Mouse (Mus musculus): Measurements from ENCODE around the gene Dync1li2. TPM values are rescaled to one million over a fixed set of nuclear protein-coding genes. Genes with fewer than 3 reads are reported as not detected.

Gene Dync1li2
- total RNA-seq, 2 experiments from 2014 or later: 272 to 275 TPM

- no peak overlapping the region for H3K4me3 ChIP-seq
- no peak overlapping the region for H3K27ac ChIP-seq
- DNase-seq (ENCODE audit: low spot score in 2 of 2): no peak
- TF ChIP-seq CTCF (conservative IDR thresholded peaks at IDR 0.05): no peak
Measured at GRCm38 (mm10) chr8:104371121-104371520, 71.7 kb downstream of the Dync1li2 start.

- H3K27ac ChIP-seq: no peak overlapping the region
- TF ChIP-seq CTCF (conservative IDR thresholded peaks at IDR 0.05): no peak
Measured at GRCm38 (mm10) chr8:104370071-104370470, 72.8 kb downstream of the Dync1li2 start.

GRCm38 (mm10) chr8:104369591-104369990 lies 73.3 kb downstream of the Dync1li2 start:
- TF ChIP-seq CTCF (conservative IDR thresholded peaks at IDR 0.05): no peak
- 0 out of 2 replicates have a peak overlapping the region, but pooled peaks have one; percentile 32 for H3K27ac ChIP-seq
- H3K4me3 ChIP-seq: no peak overlapping the region; the same call in 1 of the 2 replicates
- DNase-seq (ENCODE audit: low spot score in 2 of 2): no peak

More at GRCm38 (mm10) chr8:104370071-104370470, 72.8 kb downstream of the Dync1li2 start:
- no peak for DNase-seq (ENCODE audit: low spot score in 2 of 2)
- H3K4me3 ChIP-seq: no peak overlapping the region; the same call in 1 of the 2 replicates

Other genes with a start within 250 kb of the Dync1li2 start
- 10 to 100 TPM; 36.9 to 37.6 TPM for gene Tk2, start 194.5 kb downstream of the Dync1li2 start, total RNA-seq (2021)
- 1 to 10 TPM; 8.0 to 8.7 TPM for gene Cklf, start 192.2 kb downstream of the Dync1li2 start, total RNA-seq (2021)
- not detected for gene Cmtm2a, start 149.9 kb downstream of the Dync1li2 start, total RNA-seq (2021)
- not detected for gene Gm45711, start 133.0 kb downstream of the Dync1li2 start, total RNA-seq (2021)
- not detected for gene Cmtm1, start 132.9 kb downstream of the Dync1li2 start, total RNA-seq (2021)
- gene Gm11020, start 121.5 kb downstream of the Dync1li2 start, total RNA-seq (2021): not detected
- not detected for gene Cmtm2b, start 120.8 kb downstream of the Dync1li2 start, total RNA-seq (2021)
- gene Cmtm3, start 103.6 kb downstream of the Dync1li2 start, total RNA-seq (2021): 10 to 100 TPM; 12.2 to 15.1 TPM
- 10 to 100 TPM; 59.9 to 62.3 TPM for gene Cmtm4, start 47.2 kb downstream of the Dync1li2 start, total RNA-seq (2021)
- 1 to 10 TPM in 1 of 2 experiments, under 1 TPM in 1; 0.76 to 1.0 TPM for gene Terb1, start 66.9 kb upstream of the Dync1li2 start, total RNA-seq (2021)
- 10 to 100 TPM; 44.5 to 46.3 TPM for gene Nae1, start 91.6 kb upstream of the Dync1li2 start, total RNA-seq (2021)
- 10 to 100 TPM; 19.3 to 19.7 TPM for gene Car7, start 91.6 kb upstream of the Dync1li2 start, total RNA-seq (2021)
- gene Pdp2, start 148.4 kb upstream of the Dync1li2 start, total RNA-seq (2021): 1 to 10 TPM; 8.7 to 9.1 TPM
- not detected for gene Cdh16, start 181.3 kb upstream of the Dync1li2 start, total RNA-seq (2021)
- 1 to 10 TPM; 2.0 to 2.1 TPM for gene Rrad, start 188.3 kb upstream of the Dync1li2 start, total RNA-seq (2021)
- gene Ciao2b, start 198.9 kb upstream of the Dync1li2 start, total RNA-seq (2021): 10 to 100 TPM; 27.8 to 31.7 TPM

All from layer of hippocampus, adult 2 months (tissue).